Mouse (Mus musculus) E14TG2a.4 (cell line): ENCODE data around the gene Rpn2.

Experiments
- H3K27me3 ChIP-seq: 2 replicates; pipeline ENCODE4 v1.6.1; 2014; ENCODE audit warnings: low read length, control low read depth; ENCODE audit not compliant: insufficient read depth
- H3K36me3 ChIP-seq: 2 replicates; pipeline ENCODE4 v1.6.1; 2014; ENCODE audit warnings: low read length, control low read depth; ENCODE audit not compliant: insufficient read depth
- H3K4me1 ChIP-seq: replicated peaks from 2 replicates; pipeline ENCODE4 v1.6.1; 2014; ENCODE audit warnings: low read depth, low read length, control low read depth
- H3K4me3 ChIP-seq: replicated peaks from 2 replicates; pipeline ENCODE4 v1.5.1; 2014; ENCODE audit warnings: mild to moderate bottlenecking, low read length
- H3K9me3 ChIP-seq: 2 replicates; pipeline ENCODE4 v1.6.1; 2014; ENCODE audit warnings: low read length, control low read depth
- CTCF ChIP-seq: conservative IDR thresholded peaks from 2 replicates; pipeline ENCODE4 v1.5.1; 2014; ENCODE audit warnings: low read length
- NANOG ChIP-seq: IDR thresholded peaks from 2 replicates; pipeline ENCODE4 v1.6.1; 2014; ENCODE audit warnings: borderline replicate concordance, low read length, mixed read lengths
- POU5F1 ChIP-seq: IDR thresholded peaks from 2 replicates; pipeline ENCODE4 v1.6.1; 2014; ENCODE audit warnings: low read length, borderline replicate concordance

Gene Rpn2

GRCm38 (mm10) chr2:157315486-157315885 is 36.7 kb downstream of the Rpn2 start:
- peaks cover 20% of the 10 kb centered on the region for H3K4me1 ChIP-seq
- H3K36me3 ChIP-seq = peaks cover 100% of the 10 kb centered on the region
- TF ChIP-seq CTCF = no peak
- no peak for TF ChIP-seq POU5F1
- TF ChIP-seq NANOG = no peak
- H3K27me3 ChIP-seq = no peaks in the 10 kb centered on the region
- no peak overlapping the region for H3K4me3 ChIP-seq
- no peaks in the 10 kb centered on the region for H3K9me3 ChIP-seq

- Histone ChIP-seq H3K27me3 (no peaks in the 10 kb centered on the region), H3K4me3 (no peak overlapping the region), H3K36me3 (peaks cover 100% of the 10 kb centered on the region), H3K9me3 (no peaks in the 10 kb centered on the region), H3K4me1 (peaks cover 25% of the 10 kb centered on the region)
- TF ChIP-seq CTCF (no peak), POU5F1 (no peak), NANOG (no peak)
Measured at GRCm38 (mm10) chr2:157316358-157316933, 37.6 kb downstream of the Rpn2 start.

GRCm38 (mm10) chr2:157317220-157317619 is 38.4 kb downstream of the Rpn2 start:
- no peak for TF ChIP-seq NANOG
- no peak for TF ChIP-seq POU5F1
- no peak for TF ChIP-seq CTCF
- Histone ChIP-seq H3K27me3 (no peaks in the 10 kb centered on the region), H3K9me3 (no peaks in the 10 kb centered on the region), H3K4me3 (no peak overlapping the region), H3K4me1 (peaks cover 25% of the 10 kb centered on the region), H3K36me3 (peaks cover 100% of the 10 kb centered on the region)

GRCm38 (mm10) chr2:157320135-157320534 is 41.3 kb downstream of the Rpn2 start:
- peaks cover 19% of the 10 kb centered on the region for H3K9me3 ChIP-seq
- no peaks in the 10 kb centered on the region for H3K27me3 ChIP-seq
- TF ChIP-seq POU5F1 (no peak), NANOG (no peak), CTCF (no peak)
- no peak overlapping the region for H3K4me3 ChIP-seq
- H3K4me1 ChIP-seq = peaks cover 25% of the 10 kb centered on the region
- H3K36me3 ChIP-seq = peaks cover 100% of the 10 kb centered on the region

- TF ChIP-seq NANOG (no peak), POU5F1 (no peak), CTCF (no peak)
- peaks cover 18% of the 10 kb centered on the region for H3K4me1 ChIP-seq
- H3K36me3 ChIP-seq = peaks cover 100% of the 10 kb centered on the region
- no peaks in the 10 kb centered on the region for H3K27me3 ChIP-seq
- H3K4me3 ChIP-seq = no peak overlapping the region
- H3K9me3 ChIP-seq = peaks cover 19% of the 10 kb centered on the region
Measured at GRCm38 (mm10) chr2:157320886-157321285, 42.1 kb downstream of the Rpn2 start.

GRCm38 (mm10) chr2:157322029-157322766 is 43.4 kb downstream of the Rpn2 start:
- peaks cover 19% of the 10 kb centered on the region for H3K9me3 ChIP-seq
- H3K36me3 ChIP-seq = peaks cover 100% of the 10 kb centered on the region
- no peak overlapping the region for H3K4me3 ChIP-seq
- TF ChIP-seq NANOG = no peak
- TF ChIP-seq POU5F1 = no peak
- no peak for TF ChIP-seq CTCF
- no peaks in the 10 kb centered on the region for H3K27me3 ChIP-seq
- H3K4me1 ChIP-seq = peaks cover 12% of the 10 kb centered on the region

- H3K27me3 ChIP-seq = no peaks in the 10 kb centered on the region
- H3K9me3 ChIP-seq = peaks cover 19% of the 10 kb centered on the region
- TF ChIP-seq NANOG = no peak
- no peak for TF ChIP-seq CTCF
- no peak for TF ChIP-seq POU5F1
- H3K36me3 ChIP-seq = peaks cover 78% of the 10 kb centered on the region
- peaks cover 40% of the 10 kb centered on the region for H3K4me1 ChIP-seq
- no peak overlapping the region for H3K4me3 ChIP-seq
Measured at GRCm38 (mm10) chr2:157325238-157325637, 46.4 kb downstream of the Rpn2 start.

- H3K36me3 ChIP-seq = peaks cover 49% of the 10 kb centered on the region
- H3K27me3 ChIP-seq = 0 out of 2 replicates have a peak, but pooled peaks cover under 1% of the 10 kb centered on the region
- peaks cover 17% of the 10 kb centered on the region for H3K9me3 ChIP-seq
- peaks cover 53% of the 10 kb centered on the region for H3K4me1 ChIP-seq
- peak overlapping the region; percentile 56 for H3K4me3 ChIP-seq
- no peak for TF ChIP-seq NANOG
- TF ChIP-seq POU5F1 = no peak
- TF ChIP-seq CTCF = no peak
Measured at GRCm38 (mm10) chr2:157328106-157328505, 49.3 kb downstream of the Rpn2 start.
